Mouse (Mus musculus) left cerebral cortex, postnatal 4 days (tissue): ENCODE results near the gene Drc7. TPM values are rescaled to one million over a fixed set of nuclear protein-coding genes. Genes with fewer than 3 reads are reported as not detected.

Experiments
- DNase-seq: peaks from one replicate; pipeline ENCODE4 v3.0.0-alpha.2; 2022
- intact Hi-C: fragments of 180-260 bp; cut with DNase I; formaldehyde crosslinking; loops from one replicate; pipeline ENCODE4 v1.15.1; 2025
- total RNA-seq, 2 experiments: library from RNA; stranded (reverse); gene quantifications; 2 replicates each; pipeline ENCODE4 v1.2.3; 2021

Drc7 gene
- total RNA-seq, 2 experiments from 2014 or later, result 2.7 to 3.0 TPM

DNA sequence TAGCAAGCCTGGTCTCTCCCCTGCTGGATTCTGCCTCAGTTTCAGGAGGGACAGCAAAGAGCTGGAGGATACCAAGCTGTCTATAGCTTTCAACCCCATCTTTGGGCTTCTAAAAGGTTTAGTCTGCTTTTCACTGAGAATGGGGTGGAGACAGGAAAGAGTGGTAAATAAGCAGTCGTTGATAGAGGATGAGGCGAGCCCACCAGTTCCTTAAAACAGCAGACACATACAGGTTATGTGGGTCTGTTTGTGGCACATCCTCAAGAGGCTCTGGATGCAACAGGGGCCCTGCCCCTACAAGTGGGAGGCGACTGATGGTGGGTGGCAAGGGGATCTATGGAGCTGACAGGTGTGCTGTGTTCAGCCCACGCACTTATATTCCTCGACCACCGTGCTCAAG is 3.8 kb downstream of the Drc7 start:
- intact Hi-C loops, result no loop called here
- DNase-seq, result no peak

- intact Hi-C loops, result no loop called here
- no peak for DNase-seq
Measured at GRCm38 (mm10) chr8:95059812-95060533, 5.1 kb downstream of the Drc7 start.

GRCm38 (mm10) chr8:95064531-95064930 is 9.6 kb downstream of the Drc7 start:
- peak; percentile 51 for DNase-seq
- intact Hi-C loops, result no loop called here

- intact Hi-C loops, result no loop called here
- DNase-seq, result peak; percentile 53
Measured at GRCm38 (mm10) chr8:95067582-95067981, 12.7 kb downstream of the Drc7 start.

DNA sequence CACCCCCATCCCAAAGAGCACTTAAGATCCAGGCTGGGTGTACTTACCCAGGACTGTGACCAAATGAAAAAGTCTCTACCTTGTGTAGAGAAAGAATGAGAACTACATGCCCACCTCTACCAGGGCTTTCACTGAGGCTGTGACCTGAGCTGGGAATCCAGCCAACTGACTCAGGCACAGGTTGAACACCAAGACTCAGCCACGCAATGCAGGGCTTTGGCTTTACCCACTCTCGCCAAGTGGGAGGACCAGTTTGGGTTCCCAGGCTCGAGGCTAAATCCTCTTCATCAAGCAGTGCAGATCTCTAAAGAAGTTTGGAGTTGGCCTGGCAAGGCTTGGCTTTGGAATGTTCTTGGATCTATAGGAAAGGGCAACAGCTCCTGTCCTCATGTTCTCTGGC is 20.6 kb downstream of the Drc7 start:
- intact Hi-C loops, result no loop called here
- no peak for DNase-seq

DNA sequence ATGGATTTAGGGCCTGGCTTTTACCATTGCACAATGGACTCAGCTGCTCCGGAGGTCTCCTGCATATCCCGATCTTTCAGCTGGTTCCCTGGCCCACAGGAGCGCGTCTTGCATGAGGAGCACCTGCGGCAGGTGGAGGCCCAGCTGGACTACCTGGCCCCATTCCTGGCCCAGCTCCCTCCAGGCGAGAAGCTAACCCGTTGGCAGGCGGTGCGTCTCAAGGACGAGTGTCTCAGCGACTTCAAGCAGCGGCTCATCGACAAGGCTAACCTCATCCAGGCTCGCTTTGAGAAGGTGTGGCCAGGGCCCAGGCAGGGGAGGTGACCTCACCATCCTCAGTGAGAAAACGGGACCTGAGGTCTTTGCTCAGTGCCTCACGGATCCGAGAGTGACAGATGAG is 21.2 kb downstream of the Drc7 start:
- no peak for DNase-seq
- intact Hi-C loops, result no loop called here

DNA sequence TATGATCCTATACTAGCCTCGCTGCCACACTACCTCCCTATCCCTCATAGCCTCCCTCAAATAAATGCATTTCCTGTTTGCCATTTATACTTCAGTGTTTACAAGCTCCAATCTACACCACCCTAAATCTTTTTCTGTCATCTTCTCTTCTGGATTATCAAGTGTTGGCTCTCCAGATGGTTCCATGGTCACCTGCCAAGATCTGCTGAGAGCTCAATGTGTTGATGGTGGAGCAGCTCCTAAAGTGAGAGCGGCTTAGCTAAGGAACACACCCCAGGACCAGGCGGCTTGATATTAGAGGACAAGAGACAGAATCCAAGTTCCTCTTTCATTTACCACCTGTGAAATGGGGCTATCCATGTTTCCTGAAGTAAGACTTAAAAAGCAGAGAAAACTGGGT is 23.2 kb downstream of the Drc7 start:
- no peak for DNase-seq
- intact Hi-C loops, result no loop called here

DNA sequence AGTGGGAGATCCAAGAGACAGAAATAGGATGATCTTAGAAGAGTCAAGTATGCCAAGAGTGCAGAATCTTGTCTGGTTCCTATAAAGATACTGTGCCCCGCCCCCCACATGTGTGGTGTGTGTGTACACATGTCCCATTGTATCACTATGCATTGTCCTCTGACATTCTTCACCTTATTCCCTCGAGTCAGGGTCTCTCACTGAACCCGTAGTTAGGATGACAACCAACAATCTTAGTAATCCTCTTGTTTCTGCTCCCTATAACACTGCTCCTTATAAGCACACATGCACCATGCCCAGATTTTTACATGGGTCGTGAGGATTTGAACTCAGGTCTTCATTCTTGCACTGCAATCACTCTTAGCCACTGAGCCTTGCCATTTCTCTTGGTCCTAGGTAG is 24.4 kb downstream of the Drc7 start:
- intact Hi-C loops, result no loop called here

GRCm38 (mm10) chr8:95080381-95081341 is 25.8 kb downstream of the Drc7 start, which contains the start of gene Katnb1:
Katnb1 (plus strand) TSS chr8:95081186.
- intact Hi-C loops, result no loop called here
- peak; percentile 98 for DNase-seq

More for the DNA sequence above, 24.4 kb downstream of the Drc7 start:
- no peak for DNase-seq

GRCm38 (mm10) chr8:95081650-95082049 is 26.7 kb downstream of the Drc7 start:
- intact Hi-C loops, result no loop called here
- no peak for DNase-seq

DNA sequence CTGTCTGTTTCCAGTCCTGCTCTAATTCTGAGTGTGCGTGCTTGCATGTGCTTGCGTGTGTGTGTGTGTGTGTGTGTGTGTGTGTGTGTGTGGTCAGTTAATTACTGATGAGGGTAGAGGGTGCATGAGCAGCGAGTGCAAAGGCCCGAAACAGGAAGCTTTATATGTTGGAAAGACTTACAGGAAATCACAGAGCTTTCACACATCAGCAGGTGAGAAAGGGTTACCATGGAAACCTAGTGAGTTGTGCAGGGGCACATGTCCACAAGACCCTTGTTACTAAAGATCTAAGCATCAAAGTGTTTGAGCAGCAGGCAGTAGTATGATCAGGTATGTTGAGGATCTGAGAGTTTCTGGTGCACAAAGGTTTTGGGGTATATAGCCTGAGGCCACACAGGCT is 29.4 kb downstream of the Drc7 start:
- intact Hi-C loops, result no loop called here
- DNase-seq, result no peak

DNA sequence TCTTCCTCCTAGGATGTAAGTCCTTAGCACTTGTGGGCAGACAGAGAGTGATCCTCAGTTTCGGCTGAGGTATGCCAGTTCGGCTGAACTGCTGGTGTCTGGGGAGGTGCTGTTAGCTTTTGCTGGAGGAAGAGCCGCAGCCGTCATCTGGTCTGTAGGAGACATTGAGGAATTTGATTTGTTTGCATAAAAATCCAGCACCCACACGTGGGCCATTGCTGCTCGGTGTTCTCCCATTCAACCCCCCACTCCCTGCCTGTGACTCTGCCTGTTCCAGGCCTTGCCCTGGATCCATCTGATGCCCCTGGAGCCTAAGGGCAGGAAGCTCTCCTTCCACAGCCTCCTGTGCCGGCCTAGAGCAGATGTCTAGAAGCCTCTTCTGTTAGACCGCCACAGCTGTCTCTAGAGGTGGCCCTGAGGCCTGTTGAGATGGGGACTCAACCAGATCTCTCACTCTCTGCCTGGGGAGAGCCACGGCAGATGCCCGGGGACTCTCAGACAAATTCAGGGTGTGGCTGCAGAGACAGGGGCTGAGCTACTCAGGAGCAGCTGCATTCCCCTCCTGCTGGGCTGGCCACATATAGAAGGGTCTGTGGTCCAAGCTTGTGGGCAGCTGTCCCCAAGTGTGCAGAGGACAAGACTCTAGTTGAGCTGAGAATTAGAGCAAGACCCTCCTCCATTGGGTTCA is 30.0 kb downstream of the Drc7 start:
- DNase-seq, result no peak
- intact Hi-C loops, result no loop called here

GRCm38 (mm10) chr8:95085432-95086141 is 30.7 kb downstream of the Drc7 start:
- no peak for DNase-seq
- intact Hi-C loops, result no loop called here

GRCm38 (mm10) chr8:95093574-95093973 is 38.7 kb downstream of the Drc7 start:
- intact Hi-C loops, result no loop called here
- DNase-seq, result no peak

GRCm38 (mm10) chr8:95099009-95099408 is 44.1 kb downstream of the Drc7 start:
- DNase-seq, result peak; percentile 78
- intact Hi-C loops, result no loop called here

GRCm38 (mm10) chr8:95101972-95102371 is 47.1 kb downstream of the Drc7 start:
- no peak for DNase-seq
- intact Hi-C loops, result loop anchor here (10.0 kb wide), 1 partner anchor 103 kb away; the partner anchor contains the start of gene Kifc3

- DNase-seq, result no peak
- intact Hi-C loops, result loop anchor here (10.0 kb wide), 1 partner anchor 97 kb away; the partner anchor contains the start of gene Kifc3
Measured at GRCm38 (mm10) chr8:95107306-95107705, 52.4 kb downstream of the Drc7 start.

- no peak for DNase-seq
- intact Hi-C loops, result no loop called here
Measured at GRCm38 (mm10) chr8:95112594-95112993, 57.7 kb downstream of the Drc7 start.

DNA sequence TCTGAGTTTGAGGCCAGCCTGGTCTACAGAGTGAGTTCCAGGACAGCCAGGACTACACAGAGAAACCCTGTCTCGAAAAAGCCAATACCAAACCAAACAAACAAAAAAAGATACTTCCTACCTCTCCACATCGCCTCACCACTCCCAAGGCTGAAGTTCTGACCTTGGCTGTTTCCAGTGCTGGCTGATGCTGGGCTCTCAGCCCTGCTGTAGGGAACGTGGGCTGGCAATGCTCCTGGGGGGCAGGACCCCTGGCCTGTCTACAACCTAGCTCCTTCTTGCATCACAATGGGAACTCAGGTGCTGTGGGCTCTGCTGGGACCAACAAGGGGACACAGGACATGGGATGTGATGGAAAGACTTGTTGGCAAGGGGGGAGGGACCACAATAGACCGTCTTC is 58.2 kb downstream of the Drc7 start:
- DNase-seq, result no peak

DNA sequence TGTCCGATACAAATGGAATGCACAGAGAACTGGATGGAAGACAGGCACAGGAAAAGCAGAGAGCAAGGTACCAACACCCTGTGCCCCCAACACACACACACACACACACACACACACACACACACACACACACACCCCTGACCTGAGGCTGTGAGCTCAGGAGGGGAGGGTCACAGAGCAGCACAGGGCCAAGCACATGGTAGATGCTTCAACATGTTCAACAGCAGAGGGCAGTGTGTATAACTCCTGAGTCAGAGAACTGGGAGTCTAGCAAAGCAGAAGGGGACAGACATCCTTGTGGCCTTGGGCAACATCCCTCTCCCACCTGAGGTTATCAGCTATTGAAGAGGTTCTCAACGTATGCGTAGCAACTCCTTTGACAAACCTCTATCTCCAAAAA is 58.8 kb downstream of the Drc7 start:
- intact Hi-C loops, result no loop called here

More for the DNA sequence above, 58.2 kb downstream of the Drc7 start:
- intact Hi-C loops, result no loop called here

More for the DNA sequence above, 58.8 kb downstream of the Drc7 start:
- no peak for DNase-seq
